Mouse (Mus musculus): Measurements from ENCODE around the gene Qrsl1. TPM values are rescaled to one million over a fixed set of nuclear protein-coding genes. Genes with fewer than 3 reads are reported as not detected.

The Qrsl1 gene
- polyA plus RNA-seq (2012; fragmentation: generic; extraction: Trizol) = 1 to 10 TPM; 2.6 to 4.3 TPM

GRCm38 (mm10) chr10:43901578-43902194, at the start of gene Qrsl1, which contains the start of gene Rtn4ip1:
Gene Qrsl1 (minus strand): TSS chr10:43901745.
Gene Rtn4ip1 (plus strand): TSS chr10:43901807.

Other genes with a start within 250 kb of the Qrsl1 start
- 1 to 10 TPM; 1.4 to 3.5 TPM for gene Rtn4ip1, start 62 bp upstream of the Qrsl1 start, polyA plus RNA-seq (2012; fragmentation: generic; extraction: Trizol)
- under 1 TPM; 0.01 to 0.31 TPM for gene Crybg1, start 247.1 kb upstream of the Qrsl1 start, polyA plus RNA-seq (2012; fragmentation: generic; extraction: Trizol)

All from C3H10T1/2 (cell line).